Mouse (Mus musculus) hindbrain, embryonic 15.5 days (tissue): ENCODE measurements around the gene Lhfpl4. TPM values are rescaled to one million over a fixed set of nuclear protein-coding genes. Genes with fewer than 3 reads are reported as not detected.

Source experiments
- ATAC-seq: fragments of 200-750 bp; cut with Nextera tagmentation; 2 replicates; pipeline ENCODE4 v1.8.0; 2017; ENCODE audit warnings: low read depth, moderate number of reproducible peaks, moderate TSS enrichment; ENCODE audit not compliant: low FRiP score
- H3K27ac ChIP-seq: fragments of 300-500 bp; sonication (generic); replicated peaks from 2 replicates; pipeline ENCODE4 v1.5.1; 2015; ENCODE audit warnings: mild to moderate bottlenecking, inconsistent platforms
- H3K27me3 ChIP-seq: fragments of 300-500 bp; sonication (generic); 2 replicates; pipeline ENCODE4 v1.6.1; 2015; ENCODE audit warnings: control low read depth, inconsistent platforms
- H3K36me3 ChIP-seq: fragments of 300-500 bp; sonication (generic); 2 replicates; pipeline ENCODE4 v1.6.1; 2015; ENCODE audit warnings: control low read depth, inconsistent platforms
- H3K4me1 ChIP-seq: fragments of 300-500 bp; sonication (generic); replicated peaks from 2 replicates; pipeline ENCODE4 v1.6.1; 2015; ENCODE audit warnings: control low read depth, inconsistent platforms
- H3K4me2 ChIP-seq: fragments of 300-500 bp; sonication (generic); 2 replicates; pipeline ENCODE4 v1.6.1; 2015; ENCODE audit warnings: moderate library complexity, mild to moderate bottlenecking, inconsistent platforms
- H3K4me3 ChIP-seq: fragments of 300-500 bp; sonication (generic); 2 replicates; pipeline ENCODE4 v1.5.1; 2015; ENCODE audit warnings: mild to moderate bottlenecking, inconsistent platforms
- H3K9ac ChIP-seq: fragments of 300-500 bp; sonication (generic); 2 replicates; pipeline ENCODE4 v1.6.1; 2015; ENCODE audit warnings: inconsistent platforms
- H3K9me3 ChIP-seq: fragments of 300-500 bp; sonication (generic); 2 replicates; pipeline ENCODE4 v1.6.1; 2016; ENCODE audit warnings: control low read depth, inconsistent platforms
- WGBS: fragments of 180-500 bp; shearing (Covaris S2); methylation state at CpG from one replicate; pipeline ENCODE4 v1.1.7; 2015; 5-methylcytosine and 5-hydroxymethylcytosine counted together
- polyA plus RNA-seq: library from polyadenylated mRNA; unstranded; fragments of >200 nt; fragmentation: Nextera tagmentation; extraction: Ambion mirVana; gene quantifications from 2 replicates; pipeline ENCODE4 v1.2.1, GENCODE M21; 2015

Gene Lhfpl4
- polyA plus RNA-seq, 1 experiment from 2014 or later = 66.2 TPM

DNA sequence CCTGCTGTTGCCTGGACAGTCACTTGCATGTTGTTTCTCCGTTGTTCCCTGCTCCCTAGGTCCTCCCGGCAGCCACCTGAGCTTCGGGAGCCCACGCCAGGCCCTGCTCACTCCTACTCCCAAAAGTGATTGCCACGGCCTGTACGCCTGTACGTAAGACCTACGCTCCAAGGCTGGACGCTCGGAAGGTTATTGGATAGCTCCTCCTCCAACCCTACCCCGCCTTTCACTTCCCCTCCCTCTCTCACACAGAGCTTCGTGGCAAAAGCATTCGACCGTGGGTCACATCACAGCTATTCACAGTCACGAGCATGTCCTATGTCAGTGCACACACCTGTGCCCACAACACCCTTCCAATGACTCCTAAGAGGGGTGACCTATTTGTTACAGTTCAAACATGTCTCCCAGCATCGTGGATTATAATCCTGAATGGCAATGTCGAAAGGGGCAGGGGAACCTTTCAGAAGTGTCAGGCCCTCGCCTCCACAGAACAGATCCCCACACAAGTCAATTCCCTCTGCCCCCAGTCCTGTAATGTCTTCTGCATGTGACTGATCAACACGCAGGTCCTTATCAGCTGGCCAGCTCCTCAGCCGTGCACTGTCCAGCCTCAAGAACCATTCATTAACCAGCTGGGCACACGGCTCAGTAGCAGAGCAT is 10.2 kb downstream of the Lhfpl4 start:
- H3K9ac ChIP-seq = no peak overlapping the region
- no peaks in the 10 kb centered on the region for H3K27me3 ChIP-seq
- no peaks in the 10 kb centered on the region for H3K9me3 ChIP-seq
- 85% methylated on average over 21 of the region's 21 CpGs for WGBS
- no peak overlapping the region for H3K27ac ChIP-seq
- no peak for ATAC-seq
- H3K36me3 ChIP-seq = peaks cover 6% of the 10 kb centered on the region; the same call in 1 of the 2 replicates
- H3K4me3 ChIP-seq = no peak overlapping the region
- H3K4me1 ChIP-seq = peaks cover 5% of the 10 kb centered on the region; the same call in 1 of the 2 replicates
- H3K4me2 ChIP-seq = no peak overlapping the region

- 73% methylated on average over 9 of the region's 9 CpGs for WGBS
- Histone ChIP-seq H3K9ac (no peak overlapping the region), H3K9me3 (no peaks in the 10 kb centered on the region), H3K27me3 (no peaks in the 10 kb centered on the region), H3K4me3 (no peak overlapping the region), H3K36me3 (peaks cover 6% of the 10 kb centered on the region; the same call in 1 of the 2 replicates), H3K4me2 (no peak overlapping the region), H3K4me1 (peaks cover 13% of the 10 kb centered on the region), H3K27ac (no peak overlapping the region)
- no peak for ATAC-seq
These were observed 11.0 kb downstream of the Lhfpl4 start for GRCm38 (mm10) chr6:113184163-113184562.

DNA sequence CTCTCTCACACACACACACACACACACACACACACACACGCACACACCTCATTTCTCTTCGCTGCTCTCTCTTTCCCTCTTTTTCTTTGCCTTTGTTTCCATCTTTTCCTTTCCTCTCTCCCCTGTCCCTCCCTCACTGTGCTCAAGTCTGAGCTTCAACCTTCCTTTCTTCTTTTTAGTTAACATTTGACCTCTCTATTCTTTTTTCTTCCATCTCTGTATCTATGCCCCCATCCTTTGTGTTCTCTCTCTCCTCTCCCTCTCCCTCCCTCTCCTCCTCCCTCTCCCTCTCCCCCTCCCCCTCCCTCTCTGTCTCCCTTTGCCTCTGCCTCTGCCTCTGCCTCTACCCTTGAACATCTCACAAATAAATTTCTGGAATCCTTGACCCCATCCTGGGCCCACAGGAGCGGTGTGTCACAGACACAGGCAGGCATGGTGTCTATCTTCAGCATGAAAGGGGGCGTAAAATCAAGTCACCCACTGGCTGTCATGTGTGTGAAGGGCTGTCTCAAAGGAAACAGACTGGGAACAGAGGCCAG is 15.9 kb downstream of the Lhfpl4 start:
- ATAC-seq = no peak
- peak overlapping the region; percentile 64 for H3K27ac ChIP-seq
- H3K4me2 ChIP-seq = peak overlapping the region; percentile 52
- peaks cover 9% of the 10 kb centered on the region; the same call in 1 of the 2 replicates for H3K36me3 ChIP-seq
- WGBS = 27% methylated on average over 4 of the region's 4 CpGs
- H3K9ac ChIP-seq = no peak overlapping the region
- H3K9me3 ChIP-seq = no peaks in the 10 kb centered on the region
- H3K4me3 ChIP-seq = 0 out of 2 replicates have a peak overlapping the region, but pooled peaks have one; percentile 19
- peaks cover 27% of the 10 kb centered on the region for H3K4me1 ChIP-seq
- H3K27me3 ChIP-seq = no peaks in the 10 kb centered on the region

DNA sequence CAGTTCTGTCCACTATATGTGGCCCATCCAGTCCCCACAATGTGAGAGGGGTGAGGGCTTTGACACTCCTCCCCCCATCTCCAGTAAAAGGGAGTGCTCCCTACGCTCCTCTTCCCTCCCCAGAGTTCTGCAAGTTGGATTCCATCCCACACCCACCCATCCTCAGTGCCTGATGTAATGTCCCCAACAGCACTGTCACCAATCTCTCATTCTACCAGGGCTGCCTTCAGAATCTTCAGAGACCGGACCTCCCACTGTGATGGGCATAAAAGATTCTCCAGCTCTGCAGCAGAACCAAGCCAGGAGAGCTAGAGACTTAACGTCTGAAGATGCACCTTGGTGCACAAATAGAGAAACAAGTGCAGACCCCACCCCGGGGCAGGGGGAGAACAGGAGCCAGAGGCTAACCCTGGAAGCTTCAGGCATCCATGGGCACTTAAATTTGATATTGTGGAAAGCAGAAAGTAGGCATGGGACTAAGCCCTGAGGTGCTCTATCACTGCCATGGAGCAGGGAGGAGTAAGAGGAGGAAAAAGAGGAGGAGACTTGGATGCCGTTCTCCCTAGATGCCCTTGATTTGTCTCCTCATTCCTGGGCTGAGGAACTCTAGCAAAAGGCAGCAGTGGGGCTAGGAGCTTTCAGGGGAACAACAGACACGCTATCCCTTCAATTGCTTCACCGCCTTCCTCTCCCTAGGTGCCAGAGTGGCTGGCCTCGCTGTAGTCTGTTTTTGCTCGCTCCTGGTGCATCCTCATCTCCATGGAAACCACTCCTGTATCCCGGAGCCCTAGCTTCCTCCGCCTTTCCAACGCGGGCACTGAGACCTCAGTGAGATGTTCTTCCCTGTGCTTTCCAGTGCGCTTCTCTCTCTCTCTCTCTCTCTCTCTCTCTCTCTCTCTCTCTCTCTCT is 16.6 kb downstream of the Lhfpl4 start:
- peak; percentile 86 for ATAC-seq
- 17% methylated on average over 14 of the region's 14 CpGs for WGBS
- no peak overlapping the region for H3K9ac ChIP-seq
- H3K36me3 ChIP-seq = peaks cover 16% of the 10 kb centered on the region; the same call in 1 of the 2 replicates
- peaks cover 27% of the 10 kb centered on the region for H3K4me1 ChIP-seq
- peak overlapping the region; percentile 64 for H3K27ac ChIP-seq
- H3K27me3 ChIP-seq = no peaks in the 10 kb centered on the region
- peak overlapping the region; percentile 19; the same call in 1 of the 2 replicates for H3K4me3 ChIP-seq
- H3K4me2 ChIP-seq = peak overlapping the region; percentile 52
- H3K9me3 ChIP-seq = no peaks in the 10 kb centered on the region

DNA sequence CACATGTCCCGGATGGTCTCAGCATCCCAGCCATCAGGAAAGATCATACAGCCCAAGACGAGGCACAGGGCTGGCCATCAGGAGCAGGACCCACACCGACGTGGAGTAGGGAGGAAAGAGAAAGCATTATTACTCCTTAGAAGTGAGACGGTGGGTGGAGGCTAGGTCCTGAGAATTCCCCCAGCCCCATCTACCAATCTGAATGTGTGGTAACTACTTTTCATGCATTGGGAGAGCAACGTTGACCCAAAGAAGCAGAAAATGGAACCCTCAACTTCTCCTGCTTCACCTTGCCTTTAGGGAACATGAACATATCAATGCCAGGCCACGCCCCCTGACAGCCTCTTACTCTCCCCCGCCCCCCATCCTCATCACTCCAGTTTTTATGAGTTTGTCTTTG is 18.6 kb downstream of the Lhfpl4 start:
- H3K27me3 ChIP-seq = no peaks in the 10 kb centered on the region
- no peak overlapping the region for H3K4me3 ChIP-seq
- no peak overlapping the region for H3K9ac ChIP-seq
- 84% methylated on average over 8 of the region's 8 CpGs for WGBS
- no peak for ATAC-seq
- peaks cover 17% of the 10 kb centered on the region for H3K36me3 ChIP-seq
- no peak overlapping the region for H3K27ac ChIP-seq
- no peaks in the 10 kb centered on the region for H3K9me3 ChIP-seq
- H3K4me2 ChIP-seq = no peak overlapping the region
- H3K4me1 ChIP-seq = peaks cover 27% of the 10 kb centered on the region

DNA sequence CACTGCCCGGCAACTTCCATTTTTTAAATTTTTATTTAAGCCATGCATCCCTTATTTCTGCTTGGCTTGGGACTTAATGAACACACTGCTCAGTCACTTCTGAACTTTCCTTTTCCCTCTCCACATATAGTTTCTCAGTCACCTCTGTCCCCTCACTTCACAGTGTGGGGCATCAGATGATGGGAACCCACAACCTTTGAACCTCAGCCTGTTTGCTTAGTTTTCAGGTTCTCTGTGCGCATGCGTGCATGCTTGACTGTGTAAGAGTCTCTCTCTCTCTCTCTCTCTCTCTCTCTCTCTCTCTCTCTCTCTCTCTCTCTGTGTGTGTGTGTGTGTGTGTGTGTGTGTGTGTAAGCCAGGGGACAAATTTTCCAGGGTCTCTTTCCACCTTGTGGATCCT is 19.7 kb downstream of the Lhfpl4 start:
- H3K27me3 ChIP-seq = no peaks in the 10 kb centered on the region
- peaks cover 28% of the 10 kb centered on the region for H3K36me3 ChIP-seq
- WGBS = 99% methylated on average over 3 of the region's 3 CpGs
- peaks cover 27% of the 10 kb centered on the region for H3K4me1 ChIP-seq
- H3K9me3 ChIP-seq = no peaks in the 10 kb centered on the region
- ATAC-seq = no peak
- H3K9ac ChIP-seq = no peak overlapping the region
- no peak overlapping the region for H3K4me3 ChIP-seq
- no peak overlapping the region for H3K4me2 ChIP-seq
- no peak overlapping the region for H3K27ac ChIP-seq

DNA sequence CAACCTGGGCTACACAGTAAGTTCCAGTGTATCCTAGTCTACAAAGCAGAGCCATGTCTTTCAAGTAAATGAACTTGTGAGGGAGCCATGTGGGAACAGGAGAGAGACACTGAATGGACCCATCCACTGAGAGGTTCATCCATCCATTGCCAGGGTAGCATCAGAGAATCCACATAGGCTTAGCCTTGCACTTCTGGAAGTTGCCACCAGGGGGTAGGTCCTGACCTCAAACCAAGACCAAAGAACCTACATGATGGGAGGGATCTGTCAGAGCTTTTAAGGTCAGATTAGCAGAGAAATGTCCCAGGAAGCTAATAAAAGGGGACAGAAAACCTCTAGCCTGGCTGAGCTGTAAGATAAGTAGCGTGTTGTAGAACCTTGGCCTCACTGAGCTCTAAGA is 22.6 kb downstream of the Lhfpl4 start:
- H3K4me2 ChIP-seq = no peak overlapping the region
- no peaks in the 10 kb centered on the region for H3K4me1 ChIP-seq
- no peak overlapping the region for H3K27ac ChIP-seq
- no peak for ATAC-seq
- H3K4me3 ChIP-seq = no peak overlapping the region
- H3K27me3 ChIP-seq = no peaks in the 10 kb centered on the region
- WGBS = 85% methylated on average over 1 of the region's 1 CpGs
- no peaks in the 10 kb centered on the region for H3K9me3 ChIP-seq
- peaks cover 28% of the 10 kb centered on the region for H3K36me3 ChIP-seq
- H3K9ac ChIP-seq = no peak overlapping the region

DNA sequence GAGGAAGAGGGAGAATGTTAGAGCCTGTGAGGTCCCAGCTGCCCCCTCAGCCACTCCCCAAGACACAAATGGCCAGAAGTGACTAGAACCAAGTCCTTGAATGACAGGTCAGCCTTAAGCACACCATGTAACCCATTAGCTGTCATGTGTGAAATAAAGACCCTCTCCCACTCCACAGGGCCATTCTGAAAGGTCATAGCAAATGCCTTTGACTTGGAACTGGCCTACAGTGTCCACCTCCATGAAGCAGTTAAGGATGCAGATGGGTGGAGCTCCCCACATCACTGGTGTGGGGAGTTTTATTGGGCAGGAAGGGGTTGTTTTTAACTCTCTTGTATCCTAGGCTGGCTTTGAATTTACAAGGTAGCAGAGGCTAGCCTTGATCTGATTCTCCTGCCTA is 23.2 kb downstream of the Lhfpl4 start:
- Histone ChIP-seq H3K9me3 (no peaks in the 10 kb centered on the region), H3K4me1 (no peaks in the 10 kb centered on the region), H3K27me3 (no peaks in the 10 kb centered on the region), H3K4me2 (no peak overlapping the region), H3K36me3 (peaks cover 28% of the 10 kb centered on the region), H3K27ac (no peak overlapping the region), H3K4me3 (no peak overlapping the region), H3K9ac (no peak overlapping the region)
- ATAC-seq = no peak

GRCm38 (mm10) chr6:113170651-113171050 is 24.5 kb downstream of the Lhfpl4 start:
- no peak overlapping the region for H3K9ac ChIP-seq
- H3K36me3 ChIP-seq = peaks cover 23% of the 10 kb centered on the region
- no peak overlapping the region for H3K4me2 ChIP-seq
- WGBS = 97% methylated on average over 8 of the region's 8 CpGs
- no peaks in the 10 kb centered on the region for H3K27me3 ChIP-seq
- no peak overlapping the region for H3K4me3 ChIP-seq
- H3K27ac ChIP-seq = no peak overlapping the region
- no peak for ATAC-seq
- no peaks in the 10 kb centered on the region for H3K4me1 ChIP-seq
- no peaks in the 10 kb centered on the region for H3K9me3 ChIP-seq

GRCm38 (mm10) chr6:113169852-113170251 is 25.3 kb downstream of the Lhfpl4 start:
- no peak overlapping the region for H3K27ac ChIP-seq
- no peak overlapping the region for H3K9ac ChIP-seq
- H3K9me3 ChIP-seq = no peaks in the 10 kb centered on the region
- H3K27me3 ChIP-seq = no peaks in the 10 kb centered on the region
- H3K4me3 ChIP-seq = no peak overlapping the region
- no peaks in the 10 kb centered on the region for H3K4me1 ChIP-seq
- 74% methylated on average over 3 of the region's 3 CpGs for WGBS
- ATAC-seq = no peak
- H3K36me3 ChIP-seq = peaks cover 23% of the 10 kb centered on the region
- no peak overlapping the region for H3K4me2 ChIP-seq

DNA sequence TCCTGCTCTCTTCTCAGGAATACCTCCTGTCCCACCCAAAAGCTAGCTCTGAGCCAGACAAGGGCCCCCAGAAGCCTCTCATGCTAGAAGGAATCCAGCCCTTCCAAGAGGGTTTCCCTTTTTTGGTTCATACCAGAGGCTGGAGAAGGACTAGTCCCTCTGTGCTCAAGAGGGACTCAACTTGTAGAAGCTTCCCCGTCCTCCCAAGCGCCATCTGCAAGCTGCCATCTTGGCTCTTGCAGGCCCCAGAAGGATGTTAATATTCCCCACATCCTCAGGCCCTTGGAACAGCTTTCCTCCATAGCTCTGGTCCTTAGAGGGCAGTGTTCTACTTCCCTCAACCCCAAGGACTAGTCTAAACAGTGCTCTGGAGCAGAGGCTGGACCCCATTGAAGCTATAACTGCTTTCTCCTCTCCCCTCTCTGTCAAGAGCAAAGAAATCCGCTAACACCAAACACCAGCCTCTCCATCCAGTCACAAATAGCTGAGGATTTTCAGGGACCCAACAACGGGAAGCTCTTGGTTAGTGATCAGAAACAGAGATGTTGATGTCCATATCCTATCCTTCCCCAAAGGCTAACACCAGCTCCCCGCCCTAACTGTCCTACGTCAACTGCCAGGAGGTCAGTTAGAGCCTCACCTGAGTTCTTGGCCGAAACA is 26.7 kb downstream of the Lhfpl4 start:
- no peak for ATAC-seq
- WGBS = 94% methylated on average over 7 of the region's 7 CpGs
- peaks cover 13% of the 10 kb centered on the region for H3K36me3 ChIP-seq

More for the DNA sequence above, 26.7 kb downstream of the Lhfpl4 start:
- no peaks in the 10 kb centered on the region for H3K9me3 ChIP-seq
- no peak overlapping the region for H3K4me2 ChIP-seq
- H3K27me3 ChIP-seq = no peaks in the 10 kb centered on the region
- H3K27ac ChIP-seq = no peak overlapping the region
- no peak overlapping the region for H3K9ac ChIP-seq
- H3K4me3 ChIP-seq = no peak overlapping the region
- H3K4me1 ChIP-seq = no peaks in the 10 kb centered on the region
